Mouse (Mus musculus) duodenum, adult 2 months (tissue): Measurements from ENCODE around the gene Vmn1r57. TPM values are rescaled to one million over a fixed set of nuclear protein-coding genes. Genes with fewer than 3 reads are reported as not detected.

Source experiments
- polyA plus RNA-seq: library from polyadenylated mRNA; depleted of rRNA; stranded (reverse); fragments of >200 nt; gene quantifications from 2 replicates; pipeline ENCODE4 v1.2.3, GENCODE M21; 2012; ENCODE audit warnings: low replicate concordance; rRNA removed

Gene Vmn1r57
- not detected in 2 replicates for polyA plus RNA-seq

DNA sequence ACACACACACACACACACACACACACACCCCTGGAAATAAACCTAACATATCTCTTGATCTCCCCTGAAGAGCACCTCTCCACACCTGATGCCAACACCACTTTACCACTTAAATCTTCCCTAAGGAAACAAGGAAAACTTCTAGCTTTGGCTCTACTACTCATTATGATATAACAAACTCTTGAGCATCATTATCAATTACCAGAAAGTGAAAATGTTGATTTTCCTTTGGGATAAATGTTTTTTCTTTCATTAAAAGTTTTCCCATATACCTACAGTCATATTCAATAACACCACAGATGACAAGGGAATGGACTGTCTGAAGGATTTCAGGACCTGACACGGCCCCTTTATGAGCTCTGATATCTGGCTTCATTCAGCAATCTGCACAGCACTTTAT lies at the start of gene Vmn1r57:
Gene Vmn1r57, plus strand, starts transcription at position 301 of the 400 bp plus-strand sequence.

DNA sequence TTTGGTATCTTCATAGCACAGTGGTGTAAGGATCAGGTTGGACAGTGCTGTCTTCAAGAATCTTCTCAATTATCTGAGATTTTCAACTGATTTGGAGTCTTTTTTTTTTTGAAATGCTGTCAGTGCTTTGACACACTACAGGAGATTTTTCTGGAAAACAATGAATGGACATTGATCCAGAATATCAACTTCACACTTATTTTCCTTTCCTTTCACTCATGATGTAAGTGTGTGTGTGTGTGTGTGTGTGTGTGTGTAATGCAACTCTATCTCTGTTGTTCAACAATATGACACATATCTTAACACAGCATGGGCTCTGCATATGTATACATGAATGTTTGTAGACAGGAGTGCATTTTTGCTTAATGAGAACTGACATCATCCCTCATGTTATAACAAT lies 21.6 kb upstream of the Vmn1r57 start, which contains the start of gene Vmn1r56:
Gene Vmn1r56, minus strand, starts transcription at position 101 of the 400 bp plus-strand sequence.

Other genes starting within 250 kb of the Vmn1r57 start
- gene Sbk3, start 247.3 kb upstream of the Vmn1r57 start, polyA plus RNA-seq: 0.02 TPM in 1 of 2 replicates, not detected in the other
- 39.0 and 47.9 TPM in 2 replicates for gene Zfp579, start 222.3 kb upstream of the Vmn1r57 start, polyA plus RNA-seq
- 46.4 and 57.1 TPM in 2 replicates for gene Zfp524, start 204.1 kb upstream of the Vmn1r57 start, polyA plus RNA-seq
- 24.9 and 25.9 TPM in 2 replicates for gene Fiz1, start 203.8 kb upstream of the Vmn1r57 start, polyA plus RNA-seq
- gene Gm44973, start 203.0 kb upstream of the Vmn1r57 start, polyA plus RNA-seq: not detected in 2 replicates
- gene Zfp865, start 198.1 kb upstream of the Vmn1r57 start, polyA plus RNA-seq: 29.9 and 32.6 TPM in 2 replicates
- gene Ccdc106, start 197.9 kb upstream of the Vmn1r57 start, polyA plus RNA-seq: 1.6 and 2.3 TPM in 2 replicates
- gene 4632433K11Rik, start 184.4 kb upstream of the Vmn1r57 start, polyA plus RNA-seq: not detected in 2 replicates
- 6.7 and 8.4 TPM in 2 replicates for gene Zfp784, start 180.0 kb upstream of the Vmn1r57 start, polyA plus RNA-seq
- gene Zfp580, start 167.0 kb upstream of the Vmn1r57 start, polyA plus RNA-seq: 18.1 and 22.7 TPM in 2 replicates
- gene U2af2, start 156.3 kb upstream of the Vmn1r57 start, polyA plus RNA-seq: 108 and 110 TPM in 2 replicates
- gene Epn1, start 138.3 kb upstream of the Vmn1r57 start, polyA plus RNA-seq: 442 and 660 TPM in 2 replicates
- not detected in 2 replicates for gene Rfpl4, start 101.5 kb upstream of the Vmn1r57 start, polyA plus RNA-seq
- 0.21 and 0.47 TPM in 2 replicates for gene Rasl2-9, start 92.5 kb upstream of the Vmn1r57 start, polyA plus RNA-seq
- gene Vmn1r55, start 68.8 kb upstream of the Vmn1r57 start, polyA plus RNA-seq: not detected in 2 replicates
- gene Vmn1r56, start 21.7 kb upstream of the Vmn1r57 start, polyA plus RNA-seq: not detected in 2 replicates
- gene Gm5065, start 132.0 kb downstream of the Vmn1r57 start, polyA plus RNA-seq: not detected in 2 replicates
- not detected in 2 replicates for gene Nlrp2, start 132.5 kb downstream of the Vmn1r57 start, polyA plus RNA-seq
- not detected in 2 replicates for gene Vmn1r58, start 194.9 kb downstream of the Vmn1r57 start, polyA plus RNA-seq
- not detected in 2 replicates for gene Vmn1r59, start 238.3 kb downstream of the Vmn1r57 start, polyA plus RNA-seq